Mouse (Mus musculus) mouse trophoblast stem cell (cell line): ENCODE measurements around the gene Il18bp.

Experiments used
- in situ Hi-C, 2 experiments: fragments of 300-500 bp; cut with MseI, MboI; formaldehyde crosslinking; loops; 2 replicates in 1 of 2; 3 replicates in 1 of 2; pipeline ENCODE4 v1.15.1; 2025

The Il18bp gene

DNA sequence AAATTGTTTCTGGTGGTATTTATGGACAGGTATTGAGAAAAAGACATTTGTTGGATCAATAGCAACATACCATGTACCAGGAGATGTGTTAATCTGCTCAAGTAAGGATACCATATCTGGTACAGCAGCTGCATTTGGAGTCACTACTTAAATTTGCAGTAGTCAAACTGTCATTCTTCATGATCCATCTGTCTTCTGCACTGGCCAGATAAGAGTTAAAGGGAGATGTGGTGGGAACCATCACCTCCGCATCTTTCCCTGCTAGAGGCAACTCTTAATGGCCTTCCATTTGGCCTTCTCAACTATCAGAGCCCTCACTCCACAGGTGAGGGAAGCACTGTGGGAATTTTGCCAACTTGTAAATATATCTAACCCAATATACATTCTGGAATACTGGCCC lies 12.0 kb downstream of the Il18bp start:
- in situ Hi-C loops: no loop called here

DNA sequence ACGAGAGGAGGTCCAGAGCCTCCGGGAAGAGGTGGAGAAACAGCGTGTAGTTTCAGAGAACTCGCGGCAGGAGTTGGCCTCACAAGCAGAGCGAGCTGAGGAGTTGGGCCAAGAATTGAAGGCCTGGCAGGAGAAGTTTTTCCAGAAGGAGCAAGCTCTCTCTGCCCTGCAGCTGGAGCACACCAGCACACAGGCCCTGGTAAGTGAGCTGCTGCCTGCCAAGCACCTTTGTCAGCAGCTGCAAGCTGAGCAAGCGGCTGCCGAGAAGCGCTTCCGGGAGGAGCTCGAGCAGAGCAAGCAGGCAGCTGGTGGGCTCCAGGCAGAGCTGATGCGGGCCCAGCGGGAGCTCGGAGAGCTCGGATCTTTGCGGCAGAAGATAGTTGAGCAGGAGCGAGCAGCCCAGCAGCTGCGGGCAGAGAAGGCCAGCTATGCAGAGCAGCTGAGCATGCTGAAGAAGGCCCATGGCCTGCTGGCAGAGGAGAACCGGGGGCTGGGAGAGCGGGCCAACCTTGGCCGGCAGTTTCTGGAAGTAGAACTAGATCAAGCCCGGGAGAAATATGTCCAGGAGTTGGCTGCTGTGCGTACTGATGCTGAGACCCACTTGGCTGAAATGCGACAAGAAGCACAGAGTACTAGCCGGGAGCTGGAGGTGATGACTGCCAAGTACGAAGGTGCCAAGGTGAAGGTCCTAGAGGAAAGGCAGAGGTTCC lies 17.4 kb downstream of the Il18bp start:
- in situ Hi-C loops: no loop called here

DNA sequence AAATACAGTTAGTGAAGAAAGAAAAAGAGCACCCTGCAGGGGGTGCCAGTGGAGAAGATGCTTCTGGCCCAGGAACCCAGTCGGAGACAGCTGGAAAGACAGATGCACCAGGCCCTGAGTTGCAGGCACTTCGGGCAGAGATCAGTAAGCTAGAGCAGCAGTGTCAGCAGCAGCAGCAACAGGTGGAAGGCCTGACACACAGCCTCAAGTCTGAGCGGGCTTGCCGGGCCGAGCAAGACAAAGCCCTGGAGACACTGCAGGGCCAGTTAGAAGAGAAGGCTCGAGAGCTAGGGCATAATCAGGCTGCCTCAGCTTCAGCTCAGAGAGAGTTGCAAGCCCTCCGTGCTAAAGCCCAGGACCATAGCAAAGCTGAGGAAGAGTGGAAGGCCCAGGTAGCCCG lies 18.2 kb downstream of the Il18bp start:
- in situ Hi-C loops: no loop called here

DNA sequence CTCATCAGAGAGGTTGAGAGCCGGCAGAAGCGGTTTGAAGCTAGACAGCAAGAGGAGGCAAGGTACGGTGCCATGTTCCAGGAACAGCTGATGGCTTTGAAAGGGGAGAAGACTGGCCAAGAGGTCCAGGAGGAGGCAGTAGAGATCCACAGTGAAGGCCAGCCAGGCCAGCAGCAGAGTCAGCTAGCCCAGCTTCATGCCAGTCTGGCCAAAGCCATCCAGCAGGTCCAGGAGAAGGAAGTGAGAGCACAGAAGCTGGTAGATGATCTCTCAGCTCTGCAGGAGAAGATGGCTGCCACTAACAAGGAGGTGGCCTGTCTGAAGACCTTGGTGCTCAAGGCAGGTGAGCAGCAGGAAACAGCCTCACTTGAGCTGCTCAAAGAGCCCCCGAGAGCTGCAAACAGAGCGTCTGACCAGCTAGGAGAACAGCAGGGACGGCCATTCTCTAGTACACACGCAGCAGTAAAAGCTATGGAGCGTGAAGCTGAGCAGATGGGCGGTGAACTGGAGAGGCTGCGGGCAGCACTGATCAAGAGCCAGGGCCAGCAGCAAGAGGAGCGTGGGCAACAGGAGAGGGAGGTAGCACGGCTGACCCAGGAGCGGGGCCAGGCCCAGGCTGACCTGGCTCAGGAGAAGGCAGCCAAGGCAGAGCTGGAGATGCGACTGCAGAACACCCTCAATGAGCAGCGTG lies 18.9 kb downstream of the Il18bp start:
- in situ Hi-C loops: no loop called here

GRCm38 (mm10) chr7:101998194-101998927 lies 20.1 kb downstream of the Il18bp start:
- in situ Hi-C loops: no loop called here

DNA sequence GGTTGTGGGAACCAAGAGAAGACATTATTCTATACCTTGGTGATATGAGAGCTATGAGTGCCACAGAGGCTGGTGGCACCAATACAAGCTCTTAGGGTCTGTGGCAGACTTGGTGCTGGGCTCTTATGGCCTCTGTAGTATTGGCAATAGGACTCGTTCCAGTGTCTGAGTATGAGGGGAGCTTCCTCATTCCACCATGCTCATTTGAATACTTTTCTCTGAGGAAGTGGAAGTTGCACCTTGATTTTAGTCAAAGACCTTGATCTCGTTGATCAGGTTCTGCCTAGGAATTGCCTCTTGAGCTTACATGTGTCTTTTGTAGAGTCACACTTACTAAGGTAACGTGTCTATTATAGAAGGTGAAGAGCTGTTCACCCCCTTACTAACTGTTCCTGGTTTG lies 24.2 kb downstream of the Il18bp start:
- in situ Hi-C loops: no loop called here

GRCm38 (mm10) chr7:101985081-101985480 lies 33.4 kb downstream of the Il18bp start:
- in situ Hi-C loops: no loop called here

DNA sequence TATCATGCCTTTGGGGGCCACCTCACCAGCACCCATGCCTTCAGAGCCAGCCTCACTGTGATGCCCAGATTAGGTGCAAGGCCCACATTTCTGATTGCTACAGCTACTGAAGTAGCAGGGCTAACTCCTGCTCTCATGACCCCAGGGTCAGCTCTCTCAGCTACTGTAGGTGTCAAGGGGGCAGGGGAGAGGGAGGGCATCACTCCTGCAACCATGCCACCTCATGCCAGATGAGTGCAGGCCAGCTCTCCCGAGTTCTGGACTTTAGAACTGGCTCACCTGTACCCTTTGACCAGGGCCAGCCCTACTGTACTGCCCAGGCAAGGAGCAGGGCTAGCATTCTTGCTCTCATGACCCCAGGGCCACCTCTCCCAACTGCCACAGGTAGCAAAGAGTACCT lies 35.8 kb downstream of the Il18bp start:
- in situ Hi-C loops: no loop called here

GRCm38 (mm10) chr7:101974505-101974904 lies 44.0 kb downstream of the Il18bp start:
- in situ Hi-C loops: no loop called here

- in situ Hi-C loops: no loop called here
These were observed 44.8 kb downstream of the Il18bp start for GRCm38 (mm10) chr7:101973730-101974129.

DNA sequence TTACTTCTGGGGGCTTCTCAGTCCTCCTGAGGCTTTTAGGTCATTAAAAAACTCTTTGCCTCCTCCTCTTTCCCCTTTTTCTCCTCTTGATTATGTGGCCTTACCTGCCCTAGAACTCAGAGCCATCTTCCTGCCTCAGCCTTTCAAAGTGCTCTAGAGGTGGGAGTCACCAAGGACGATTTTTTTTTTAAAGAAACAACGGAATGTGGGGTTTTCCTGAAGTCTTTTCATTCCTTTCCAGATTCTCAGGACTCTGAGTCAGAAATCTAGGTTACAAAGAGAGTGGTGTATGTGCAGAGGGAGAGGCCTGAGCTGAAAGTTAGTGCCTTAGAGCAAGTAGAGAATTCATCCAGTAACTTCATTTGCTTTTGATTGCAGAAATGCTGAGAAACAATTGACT lies 46.8 kb downstream of the Il18bp start:
- in situ Hi-C loops: no loop called here

GRCm38 (mm10) chr7:101970821-101971461 lies 47.5 kb downstream of the Il18bp start:
- in situ Hi-C loops: no loop called here

GRCm38 (mm10) chr7:101970429-101970775 lies 48.1 kb downstream of the Il18bp start:
- in situ Hi-C loops: no loop called here

DNA sequence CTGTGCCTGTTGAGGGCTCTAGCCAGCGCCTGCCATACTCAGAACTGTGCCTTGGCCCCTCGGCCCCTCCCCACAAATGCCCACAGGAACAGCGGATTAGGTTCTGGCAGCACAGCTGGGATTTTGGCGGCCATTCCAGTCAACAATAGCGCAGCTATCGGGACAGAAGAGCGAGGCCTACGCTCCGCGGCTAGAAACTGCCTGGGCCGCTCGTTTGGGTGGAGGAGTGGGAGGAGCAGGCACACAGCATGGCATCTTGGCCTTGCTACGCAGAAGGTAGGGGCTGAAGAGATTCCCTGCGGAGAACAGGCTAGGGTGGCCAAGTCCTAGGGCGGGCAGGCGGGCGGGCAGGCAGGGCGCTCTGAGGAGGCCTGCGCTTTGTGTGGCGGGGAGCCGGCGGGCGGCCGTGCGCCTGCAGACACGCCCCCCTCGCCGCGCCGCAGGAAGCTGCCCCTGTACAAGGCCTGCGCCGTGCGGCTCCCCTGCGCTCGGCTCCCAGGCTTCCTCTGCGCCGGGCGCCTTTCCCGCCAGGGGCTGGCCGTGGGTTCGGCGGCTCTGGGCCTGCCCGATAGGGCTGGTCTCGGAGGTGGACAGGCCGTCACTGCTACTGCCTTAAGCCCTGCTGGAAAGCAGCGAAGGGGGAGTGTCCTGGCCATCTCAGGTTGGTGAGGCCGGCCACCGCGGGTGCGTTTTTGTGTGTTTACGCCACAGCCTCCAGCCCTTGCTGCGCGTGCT lies 48.6 kb downstream of the Il18bp start:
- in situ Hi-C loops: no loop called here

DNA sequence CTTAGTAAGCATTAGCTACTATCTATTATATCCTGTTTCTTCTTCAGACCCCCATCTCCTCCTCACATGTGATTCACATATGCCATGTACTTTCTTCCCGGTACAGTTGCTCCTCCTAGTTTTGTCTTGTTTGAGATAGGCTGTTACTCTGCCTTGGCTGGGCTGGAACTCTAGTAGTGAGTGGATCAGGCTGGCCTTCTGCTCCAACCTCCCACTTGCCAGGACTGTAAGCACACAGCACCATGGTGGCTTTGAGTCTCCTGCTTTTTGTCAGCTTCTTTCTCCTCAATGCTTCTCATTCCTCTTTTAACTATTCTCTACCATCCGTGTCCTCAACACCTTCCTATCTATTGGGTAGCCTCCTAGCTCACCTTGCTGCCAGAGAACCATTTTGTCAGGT lies 49.7 kb downstream of the Il18bp start:
- in situ Hi-C loops: no loop called here

DNA sequence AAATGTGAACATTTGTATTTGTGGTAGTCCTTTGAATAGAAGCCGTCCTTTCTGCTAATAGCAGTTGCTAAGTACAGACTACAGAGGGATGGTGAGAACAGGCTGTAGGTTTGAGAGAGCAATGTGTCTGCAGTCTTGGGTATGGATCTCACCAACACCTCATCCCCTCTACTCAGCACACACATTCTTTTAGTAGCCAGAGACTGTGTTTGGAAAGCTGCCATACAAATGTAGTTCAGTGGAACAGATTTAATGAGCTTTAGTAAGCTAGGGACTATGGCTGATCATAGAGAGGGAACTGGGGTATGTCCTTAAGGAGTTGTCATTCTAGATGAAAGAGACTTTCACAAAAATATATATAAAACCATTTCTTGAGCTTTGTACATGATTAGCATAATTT lies 51.2 kb downstream of the Il18bp start:
- in situ Hi-C loops: no loop called here

- in situ Hi-C loops: no loop called here
These were observed 52.9 kb downstream of the Il18bp start for GRCm38 (mm10) chr7:101965606-101966005.
